Mouse (Mus musculus) retina, embryonic 14.5 days (tissue): ENCODE measurements around the gene Htr5a.

ENCODE experiments used
- DNase-seq: peaks from one replicate; pipeline ENCODE4 v3.0.0-alpha.2; 2015; ENCODE audit warnings: low spot score

The Htr5a gene

GRCm38 (mm10) chr5:27888080-27888479, 46.1 kb downstream of the Htr5a start:
- no peak for DNase-seq

GRCm38 (mm10) chr5:27895961-27896360, 54.0 kb downstream of the Htr5a start:
- DNase-seq, result no peak

- no peak for DNase-seq
Measured at GRCm38 (mm10) chr5:27899756-27900155, 57.8 kb downstream of the Htr5a start.

GRCm38 (mm10) chr5:27900186-27900585, 58.2 kb downstream of the Htr5a start:
- no peak for DNase-seq
